Mouse (Mus musculus) heart, embryonic 12.5 days (tissue): ENCODE data around the gene Zfpm1. TPM values are rescaled to one million over a fixed set of nuclear protein-coding genes. Genes with fewer than 3 reads are reported as not detected.
A peak's percentile ranks its signal among the peaks of the same experiment; 100 is the strongest.

Experiments used
- ATAC-seq: fragments of 200-750 bp; cut with Nextera tagmentation; 2 replicates; pipeline ENCODE4 v1.8.0; 2017; ENCODE audit warnings: moderate TSS enrichment, moderate library complexity; ENCODE audit not compliant: insufficient number of reproducible peaks, low FRiP score
- H3K27ac ChIP-seq: fragments of 300-500 bp; sonication (generic); 2 replicates; pipeline ENCODE4 v1.5.1; 2016; ENCODE audit warnings: mild to moderate bottlenecking, moderate library complexity; ENCODE audit not compliant: poor library complexity, severe bottlenecking
- H3K27me3 ChIP-seq: fragments of 300-500 bp; sonication (generic); replicated peaks from 2 replicates; pipeline ENCODE4 v1.6.1; 2016; ENCODE audit warnings: mild to moderate bottlenecking, moderate library complexity
- H3K36me3 ChIP-seq: fragments of 300-500 bp; sonication (generic); 2 replicates; pipeline ENCODE4 v1.6.1; 2016; ENCODE audit warnings: mild to moderate bottlenecking, moderate library complexity
- H3K4me1 ChIP-seq: fragments of 300-500 bp; sonication (generic); replicated peaks from 2 replicates; pipeline ENCODE4 v1.6.1; 2016; ENCODE audit warnings: mild to moderate bottlenecking
- H3K4me2 ChIP-seq: fragments of 300-500 bp; sonication (generic); 2 replicates; pipeline ENCODE4 v1.6.1; 2016; ENCODE audit warnings: mild to moderate bottlenecking, moderate library complexity
- H3K4me3 ChIP-seq: fragments of 300-500 bp; sonication (generic); 2 replicates; pipeline ENCODE4 v1.5.1; 2016; ENCODE audit warnings: mild to moderate bottlenecking
- H3K9ac ChIP-seq: fragments of 300-500 bp; sonication (generic); 2 replicates; pipeline ENCODE4 v1.6.1; 2016; ENCODE audit warnings: mild to moderate bottlenecking, moderate library complexity
- H3K9me3 ChIP-seq: fragments of 300-500 bp; sonication (generic); replicated peaks from 2 replicates; pipeline ENCODE4 v1.6.1; 2016; ENCODE audit warnings: mild to moderate bottlenecking, moderate library complexity
- WGBS: fragments of 180-500 bp; shearing (Covaris S2); methylation state at CpG from one replicate; pipeline ENCODE4 v1.1.7; 2016; 5-methylcytosine and 5-hydroxymethylcytosine counted together
- polyA plus RNA-seq: library from polyadenylated mRNA; unstranded; fragments of >200 nt; fragmentation: Nextera tagmentation; extraction: Ambion mirVana; gene quantifications from 2 replicates; pipeline ENCODE4 v1.2.1, GENCODE M21; 2016

Gene Zfpm1
- polyA plus RNA-seq, 1 experiment from 2014 or later, result 8.0 TPM

- Histone ChIP-seq H3K36me3 (peaks cover 8% of the 10 kb centered on the region; the same call in 1 of the 2 replicates), H3K4me1 (peaks cover 100% of the 10 kb centered on the region), H3K4me2 (peak overlapping the region; percentile 57), H3K27me3 (no peaks in the 10 kb centered on the region), H3K9ac (peak overlapping the region; percentile 48), H3K4me3 (peak overlapping the region; percentile 16; the same call in 1 of the 2 replicates), H3K27ac (peak overlapping the region; percentile 96), H3K9me3 (no peaks in the 10 kb centered on the region)
- peak; percentile 24; the same call in 1 of the 2 replicates for ATAC-seq
- WGBS, result 23% methylated on average over 16 of the region's 16 CpGs
Observed at GRCm38 (mm10) chr8:122299581-122300254, 17.8 kb downstream of the Zfpm1 start.

- Histone ChIP-seq H3K4me1 (peaks cover 100% of the 10 kb centered on the region), H3K9me3 (no peaks in the 10 kb centered on the region), H3K27me3 (no peaks in the 10 kb centered on the region), H3K9ac (no peak overlapping the region), H3K4me2 (no peak overlapping the region; the same call in 1 of the 2 replicates), H3K4me3 (no peak overlapping the region), H3K36me3 (peaks cover 21% of the 10 kb centered on the region), H3K27ac (peak overlapping the region; percentile 96)
- 70% methylated on average over 13 of the region's 13 CpGs for WGBS
- ATAC-seq, result no peak
Observed at GRCm38 (mm10) chr8:122301081-122301480, 19.1 kb downstream of the Zfpm1 start.

GRCm38 (mm10) chr8:122301866-122302265 is 19.9 kb downstream of the Zfpm1 start:
- no peak for ATAC-seq
- H3K4me3 ChIP-seq, result no peak overlapping the region
- peak overlapping the region; percentile 96 for H3K27ac ChIP-seq
- peaks cover 100% of the 10 kb centered on the region for H3K4me1 ChIP-seq
- H3K9ac ChIP-seq, result peak overlapping the region; percentile 50; the same call in 1 of the 2 replicates
- no peak overlapping the region for H3K4me2 ChIP-seq
- H3K27me3 ChIP-seq, result no peaks in the 10 kb centered on the region
- H3K36me3 ChIP-seq, result peaks cover 28% of the 10 kb centered on the region
- H3K9me3 ChIP-seq, result no peaks in the 10 kb centered on the region
- WGBS, result 43% methylated on average over 5 of the region's 5 CpGs

- Histone ChIP-seq H3K36me3 (peaks cover 43% of the 10 kb centered on the region), H3K27ac (peak overlapping the region; percentile 96; the same call in 1 of the 2 replicates), H3K4me2 (no peak overlapping the region), H3K27me3 (no peaks in the 10 kb centered on the region), H3K9ac (0 out of 2 replicates have a peak overlapping the region, but pooled peaks have one; percentile 50), H3K9me3 (no peaks in the 10 kb centered on the region), H3K4me1 (peaks cover 100% of the 10 kb centered on the region), H3K4me3 (no peak overlapping the region)
- 38% methylated on average over 6 of the region's 6 CpGs for WGBS
- ATAC-seq, result no peak
Observed at GRCm38 (mm10) chr8:122303451-122303850, 21.5 kb downstream of the Zfpm1 start.

GRCm38 (mm10) chr8:122304058-122304457 is 22.1 kb downstream of the Zfpm1 start:
- Histone ChIP-seq H3K27ac (0 out of 2 replicates have a peak overlapping the region, but pooled peaks have one; percentile 96), H3K9me3 (no peaks in the 10 kb centered on the region), H3K4me3 (no peak overlapping the region), H3K4me2 (no peak overlapping the region), H3K9ac (no peak overlapping the region), H3K36me3 (peaks cover 49% of the 10 kb centered on the region), H3K4me1 (peaks cover 100% of the 10 kb centered on the region), H3K27me3 (no peaks in the 10 kb centered on the region)
- 32% methylated on average over 3 of the region's 3 CpGs for WGBS
- ATAC-seq, result 0 out of 2 replicates have a peak, but pooled peaks have one; percentile 7

- no peak overlapping the region for H3K4me3 ChIP-seq
- H3K36me3 ChIP-seq, result peaks cover 70% of the 10 kb centered on the region
- no peak overlapping the region for H3K4me2 ChIP-seq
- H3K27me3 ChIP-seq, result no peaks in the 10 kb centered on the region
- no peak overlapping the region for H3K27ac ChIP-seq
- no peak for ATAC-seq
- H3K4me1 ChIP-seq, result peaks cover 100% of the 10 kb centered on the region
- WGBS, result 75% methylated on average over 26 of the region's 26 CpGs
- no peaks in the 10 kb centered on the region for H3K9me3 ChIP-seq
- H3K9ac ChIP-seq, result no peak overlapping the region
Observed at GRCm38 (mm10) chr8:122306660-122307399, 24.9 kb downstream of the Zfpm1 start.

- ATAC-seq, result no peak
- Histone ChIP-seq H3K27me3 (no peaks in the 10 kb centered on the region), H3K4me1 (peaks cover 100% of the 10 kb centered on the region), H3K27ac (no peak overlapping the region), H3K4me3 (no peak overlapping the region), H3K9me3 (no peaks in the 10 kb centered on the region), H3K36me3 (peaks cover 71% of the 10 kb centered on the region), H3K4me2 (no peak overlapping the region), H3K9ac (0 out of 2 replicates have a peak overlapping the region, but pooled peaks have one; percentile 35)
- 84% methylated on average over 8 of the region's 8 CpGs for WGBS
Observed at GRCm38 (mm10) chr8:122307836-122308235, 25.9 kb downstream of the Zfpm1 start.

- no peaks in the 10 kb centered on the region for H3K9me3 ChIP-seq
- H3K4me3 ChIP-seq, result no peak overlapping the region
- H3K9ac ChIP-seq, result peak overlapping the region; percentile 48; the same call in 1 of the 2 replicates
- peak; percentile 79 for ATAC-seq
- H3K36me3 ChIP-seq, result peaks cover 76% of the 10 kb centered on the region
- H3K27me3 ChIP-seq, result no peaks in the 10 kb centered on the region
- peak overlapping the region; percentile 32 for H3K4me2 ChIP-seq
- peak overlapping the region; percentile 80 for H3K27ac ChIP-seq
- H3K4me1 ChIP-seq, result peaks cover 100% of the 10 kb centered on the region
- WGBS, result 4% methylated on average over 12 of the region's 12 CpGs
Observed at GRCm38 (mm10) chr8:122309272-122309671, 27.3 kb downstream of the Zfpm1 start.

- peak overlapping the region; percentile 80 for H3K27ac ChIP-seq
- no peak overlapping the region for H3K9ac ChIP-seq
- no peak overlapping the region for H3K4me3 ChIP-seq
- no peak overlapping the region for H3K4me2 ChIP-seq
- ATAC-seq, result no peak
- peaks cover 100% of the 10 kb centered on the region for H3K4me1 ChIP-seq
- peaks cover 79% of the 10 kb centered on the region for H3K36me3 ChIP-seq
- 81% methylated on average over 2 of the region's 2 CpGs for WGBS
- no peaks in the 10 kb centered on the region for H3K9me3 ChIP-seq
- no peaks in the 10 kb centered on the region for H3K27me3 ChIP-seq
Observed at GRCm38 (mm10) chr8:122311115-122311514, 29.2 kb downstream of the Zfpm1 start.

GRCm38 (mm10) chr8:122312553-122312952 is 30.6 kb downstream of the Zfpm1 start:
- Histone ChIP-seq H3K9ac (peak overlapping the region; percentile 21; the same call in 1 of the 2 replicates), H3K36me3 (peaks cover 79% of the 10 kb centered on the region), H3K9me3 (no peaks in the 10 kb centered on the region), H3K4me1 (peaks cover 100% of the 10 kb centered on the region), H3K4me3 (no peak overlapping the region), H3K27ac (peak overlapping the region; percentile 80), H3K27me3 (no peaks in the 10 kb centered on the region), H3K4me2 (peak overlapping the region; percentile 28)
- ATAC-seq, result no peak
- WGBS, result 60% methylated on average over 2 of the region's 2 CpGs

- peak overlapping the region; percentile 28 for H3K4me2 ChIP-seq
- H3K9me3 ChIP-seq, result no peaks in the 10 kb centered on the region
- H3K4me1 ChIP-seq, result peaks cover 100% of the 10 kb centered on the region
- 5% methylated on average over 12 of the region's 12 CpGs for WGBS
- H3K4me3 ChIP-seq, result no peak overlapping the region
- ATAC-seq, result peak; percentile 75
- peak overlapping the region; percentile 39; the same call in 1 of the 2 replicates for H3K9ac ChIP-seq
- peak overlapping the region; percentile 80 for H3K27ac ChIP-seq
- H3K27me3 ChIP-seq, result no peaks in the 10 kb centered on the region
- H3K36me3 ChIP-seq, result peaks cover 74% of the 10 kb centered on the region
Observed at GRCm38 (mm10) chr8:122313310-122313709, 31.4 kb downstream of the Zfpm1 start.
